Mouse (Mus musculus): ENCODE results near the gene Adora2a. TPM values are rescaled to one million over a fixed set of nuclear protein-coding genes. Genes with fewer than 3 reads are reported as not detected.
"Not testable (repeated sequence)": the region's sequence is repeated elsewhere in the genome, so short reads cannot be mapped to it uniquely, and the experiment has no call there.

The Adora2a gene
- total RNA-seq, 2 experiments from 2014 or later = 2.4 to 2.7 TPM

DNA sequence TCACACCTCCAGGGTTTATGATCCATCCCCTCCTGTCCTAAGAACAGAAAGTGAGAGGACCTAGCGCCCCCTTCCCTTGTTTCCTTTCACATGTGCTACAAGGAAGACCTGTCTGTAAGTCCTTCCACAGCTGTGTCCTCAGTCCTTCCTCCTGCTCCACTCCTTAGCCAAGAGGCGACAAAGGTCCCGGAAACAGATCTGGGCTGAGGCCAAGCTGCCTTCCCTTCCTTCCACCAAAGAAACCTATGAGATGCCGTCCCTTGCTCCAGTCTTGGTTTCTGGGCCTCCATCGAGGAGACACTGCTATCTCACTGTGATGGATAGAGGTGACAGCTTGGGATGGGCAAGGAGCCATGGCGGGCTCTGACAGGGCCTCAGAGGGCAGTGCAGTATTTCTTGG lies 18.4 kb downstream of the Adora2a start:
- H3K4me3 ChIP-seq = no peak overlapping the region
- no peak overlapping the region for H3K27ac ChIP-seq
- DNase-seq (ENCODE audit: low spot score in 2 of 2) = no peak
- no peak for TF ChIP-seq CTCF (conservative IDR thresholded peaks at IDR 0.05)

DNA sequence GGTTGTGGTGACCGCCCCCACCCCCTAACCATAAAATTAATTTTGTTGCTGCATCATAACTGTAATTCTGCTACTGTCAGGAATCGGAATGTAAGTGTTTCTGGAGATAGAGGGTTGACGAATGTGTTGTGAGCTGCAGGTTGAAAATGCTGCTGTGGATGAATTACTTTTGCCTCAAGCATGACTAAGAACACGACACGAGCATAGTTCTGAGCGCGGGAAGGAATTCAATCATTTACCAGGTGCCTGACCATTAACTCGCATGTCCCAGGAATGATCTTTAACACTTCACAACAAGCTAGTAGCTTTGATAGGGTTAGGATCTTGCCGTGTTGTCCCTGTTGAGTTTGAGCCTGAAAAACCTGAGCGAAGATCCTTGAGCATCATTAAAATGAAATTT lies 20.6 kb downstream of the Adora2a start:
- Histone ChIP-seq H3K27ac (no peak overlapping the region), H3K4me3 (no peak overlapping the region)
- TF ChIP-seq CTCF (conservative IDR thresholded peaks at IDR 0.05) = no peak
- no peak for DNase-seq (ENCODE audit: low spot score in 2 of 2)

- TF ChIP-seq CTCF (conservative IDR thresholded peaks at IDR 0.05) = no peak
- Histone ChIP-seq H3K27ac (no peak overlapping the region), H3K4me3 (no peak overlapping the region)
- no peak for DNase-seq (ENCODE audit: low spot score in 2 of 2)
Measured at GRCm38 (mm10) chr10:75338852-75339251, 22.2 kb downstream of the Adora2a start.

- H3K4me3 ChIP-seq = no peak overlapping the region
- H3K27ac ChIP-seq = no peak overlapping the region
- TF ChIP-seq CTCF (conservative IDR thresholded peaks at IDR 0.05) = no peak
Measured at GRCm38 (mm10) chr10:75339377-75339776, 22.7 kb downstream of the Adora2a start.

GRCm38 (mm10) chr10:75341936-75342335 lies 25.3 kb downstream of the Adora2a start:
- H3K27ac ChIP-seq = no peak overlapping the region
- TF ChIP-seq CTCF (conservative IDR thresholded peaks at IDR 0.05) = no peak
- no peak for DNase-seq (ENCODE audit: low spot score in 2 of 2)
- H3K4me3 ChIP-seq = no peak overlapping the region

More at GRCm38 (mm10) chr10:75339377-75339776, 22.7 kb downstream of the Adora2a start:
- DNase-seq (ENCODE audit: low spot score in 2 of 2) = no peak

GRCm38 (mm10) chr10:75344563-75344962 lies 27.9 kb downstream of the Adora2a start:
- H3K27ac ChIP-seq; H3K4me3 ChIP-seq; DNase-seq (ENCODE audit: low spot score in 2 of 2): not testable (repeated sequence)

DNA sequence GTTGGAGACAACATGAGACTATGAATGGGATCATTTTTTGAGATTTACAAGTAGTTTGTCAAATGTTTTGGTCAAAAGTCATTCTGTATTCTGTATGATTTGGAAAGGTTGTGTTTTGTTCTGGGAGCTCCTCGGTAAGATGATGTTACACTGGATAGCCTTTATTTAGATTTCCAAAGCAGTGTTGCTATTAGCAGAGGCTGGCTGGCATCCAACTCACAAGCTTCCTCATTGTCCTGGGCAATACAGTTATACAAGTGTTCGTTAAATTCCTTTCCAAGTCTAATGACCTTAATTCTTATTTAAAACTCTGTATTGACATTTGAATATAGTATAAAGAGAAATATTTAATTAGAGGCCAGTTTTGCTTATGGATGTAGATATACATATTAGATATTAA lies 28.6 kb downstream of the Adora2a start:
- no peak for TF ChIP-seq CTCF (conservative IDR thresholded peaks at IDR 0.05)
- Histone ChIP-seq H3K27ac (no peak overlapping the region), H3K4me3 (no peak overlapping the region)
- no peak for DNase-seq (ENCODE audit: low spot score in 2 of 2)

DNA sequence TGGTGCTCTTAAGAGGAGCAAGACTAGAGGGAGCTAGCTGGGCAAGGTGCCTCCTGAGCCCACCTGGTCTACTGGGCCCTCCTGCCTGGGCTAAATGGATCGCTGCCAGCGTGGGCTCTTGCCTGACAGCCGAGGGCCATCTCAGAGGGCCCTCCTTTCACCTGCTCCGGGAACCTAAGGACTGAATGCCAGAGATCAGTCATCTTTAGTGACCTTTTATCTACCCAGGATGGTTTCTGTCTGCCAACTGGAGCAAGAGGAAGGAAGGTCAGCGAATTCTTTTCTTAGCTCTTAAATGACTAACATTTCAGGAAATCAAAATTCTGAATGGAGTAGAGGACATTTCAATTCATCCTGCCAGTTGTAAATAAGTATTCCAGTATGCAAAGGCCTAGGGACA lies 33.9 kb downstream of the Adora2a start:
- TF ChIP-seq CTCF (conservative IDR thresholded peaks at IDR 0.05) = no peak
- no peak for DNase-seq (ENCODE audit: low spot score in 2 of 2)

DNA sequence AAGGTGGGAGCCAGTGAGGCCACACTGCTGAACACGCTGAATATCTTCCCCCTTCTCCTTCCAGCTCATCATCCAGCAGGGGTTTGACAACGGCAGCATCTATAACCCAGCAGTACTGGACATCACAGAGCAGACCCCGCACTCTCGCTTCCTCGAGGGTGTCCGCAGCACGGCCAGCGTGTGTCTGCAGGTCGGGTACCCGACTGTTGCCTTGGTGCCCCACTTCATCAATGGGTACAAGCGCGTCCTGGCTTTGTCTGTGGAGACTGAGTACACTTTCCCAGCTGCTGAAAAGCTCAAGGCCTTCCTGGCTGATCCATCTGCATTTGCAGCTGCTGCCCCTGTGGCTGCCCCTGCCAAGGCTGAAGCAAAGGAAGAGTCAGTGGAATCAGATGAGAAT lies 35.9 kb downstream of the Adora2a start:
- TF ChIP-seq CTCF (conservative IDR thresholded peaks at IDR 0.05) = no peak
- H3K4me3 ChIP-seq = no peak overlapping the region
- no peak for DNase-seq (ENCODE audit: low spot score in 2 of 2)
- no peak overlapping the region for H3K27ac ChIP-seq

More for the DNA sequence above, 33.9 kb downstream of the Adora2a start:
- Histone ChIP-seq H3K27ac (no peak overlapping the region), H3K4me3 (no peak overlapping the region)

DNA sequence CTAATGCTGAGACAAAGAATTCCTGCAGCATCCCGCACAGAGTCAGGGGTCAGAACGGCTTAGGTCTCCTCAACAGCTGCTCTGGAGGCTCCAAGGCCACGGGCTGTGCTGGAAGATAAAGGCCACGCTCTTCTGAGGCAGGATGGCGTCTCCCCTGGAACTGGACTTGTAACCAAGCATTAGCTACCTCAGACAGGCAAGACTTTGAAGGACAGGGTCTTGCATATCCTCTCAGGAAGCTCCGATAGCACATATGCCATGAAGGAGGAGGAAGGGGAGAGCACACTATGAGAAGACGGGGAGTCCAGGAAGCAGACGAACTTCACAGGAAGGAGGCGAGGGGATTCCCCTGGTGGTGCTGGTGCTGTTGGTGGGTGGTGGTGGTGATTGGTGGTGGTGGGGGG lies 37.2 kb downstream of the Adora2a start:
- H3K27ac ChIP-seq; DNase-seq (ENCODE audit: low spot score in 2 of 2); H3K4me3 ChIP-seq: not testable (repeated sequence)

GRCm38 (mm10) chr10:75355341-75355740 lies 38.7 kb downstream of the Adora2a start:
- TF ChIP-seq CTCF (conservative IDR thresholded peaks at IDR 0.05) = no peak
- no peak overlapping the region for H3K4me3 ChIP-seq
- H3K27ac ChIP-seq = no peak overlapping the region
- DNase-seq (ENCODE audit: low spot score in 2 of 2) = no peak

DNA sequence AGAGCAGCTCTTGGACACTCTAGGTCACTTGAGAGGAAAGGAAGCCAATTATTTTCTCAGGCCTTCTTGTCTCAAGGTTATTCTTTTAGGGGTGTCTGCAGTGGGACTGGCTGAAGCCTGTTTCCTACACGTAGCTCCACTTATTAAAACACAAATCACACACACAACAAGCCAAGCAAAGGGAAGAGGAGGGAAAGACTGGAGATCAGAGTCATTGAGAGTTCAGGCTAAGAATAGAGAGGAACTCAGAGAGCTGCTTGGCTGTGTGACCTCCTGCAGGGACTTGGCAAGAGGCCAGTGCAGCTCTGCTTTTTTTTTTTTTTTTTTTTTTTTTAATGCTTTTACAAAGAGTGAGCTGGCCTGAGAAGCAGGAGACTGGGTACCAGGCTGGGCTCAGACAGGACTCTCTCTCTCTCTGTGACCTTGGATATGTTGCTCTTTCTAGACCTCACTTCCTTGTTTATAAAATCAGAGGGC lies 47.6 kb downstream of the Adora2a start:
- not testable (repeated sequence) for DNase-seq (ENCODE audit: low spot score in 2 of 2); H3K4me3 ChIP-seq
- H3K27ac ChIP-seq = peak overlapping the region; percentile 58; the same call in 1 of the 2 replicates

DNA sequence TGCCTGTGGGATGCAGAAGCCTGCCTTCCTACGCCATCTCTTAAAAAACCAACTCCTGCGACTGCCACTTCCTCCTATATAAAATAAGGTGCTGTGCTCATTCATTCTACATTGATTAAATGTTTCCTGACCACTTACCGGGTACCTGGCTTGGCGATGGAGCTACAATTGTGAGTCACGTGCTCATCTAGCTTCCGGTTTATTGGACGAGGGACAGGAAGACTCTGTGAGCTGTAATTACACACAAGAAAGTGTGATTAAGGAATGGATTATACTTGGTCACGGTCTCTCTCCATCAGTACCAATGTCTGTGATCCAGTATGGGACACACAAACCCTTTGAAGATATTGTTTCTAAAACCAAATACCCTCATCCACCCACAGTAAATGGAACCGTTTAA lies 48.1 kb downstream of the Adora2a start:
- TF ChIP-seq CTCF (conservative IDR thresholded peaks at IDR 0.05) = no peak
- Histone ChIP-seq H3K27ac (peak overlapping the region; percentile 58; the same call in 1 of the 2 replicates), H3K4me3 (no peak overlapping the region)
- no peak for DNase-seq (ENCODE audit: low spot score in 2 of 2)

DNA sequence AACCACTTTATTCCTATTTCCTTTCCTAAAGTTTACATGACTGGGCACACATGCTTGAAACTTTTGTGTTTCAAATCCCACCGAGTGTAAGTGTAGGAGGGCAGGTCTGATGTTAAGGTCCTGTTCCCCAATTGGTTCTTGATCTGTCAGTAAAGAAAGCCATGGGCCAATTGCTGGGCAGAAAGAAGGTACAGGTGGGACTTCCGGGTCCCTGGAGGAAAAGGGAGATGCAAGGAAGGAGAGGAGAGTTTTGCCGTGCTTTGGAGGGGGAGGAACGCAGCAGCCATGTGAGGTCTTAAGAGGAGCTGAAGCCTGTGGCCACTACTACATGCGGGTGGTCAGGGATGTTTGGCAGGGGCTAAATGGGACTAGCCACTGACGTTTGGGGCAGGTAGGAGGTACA lies 48.6 kb downstream of the Adora2a start:
- no peak overlapping the region for H3K4me3 ChIP-seq
- TF ChIP-seq CTCF (conservative IDR thresholded peaks at IDR 0.05) = no peak
- no peak for DNase-seq (ENCODE audit: low spot score in 2 of 2)
- H3K27ac ChIP-seq = no peak overlapping the region; the same call in 1 of the 2 replicates

GRCm38 (mm10) chr10:75373655-75374351 lies 57.1 kb downstream of the Adora2a start:
- H3K27ac ChIP-seq = peak overlapping the region; percentile 40; the same call in 1 of the 2 replicates
- not testable (repeated sequence) for H3K4me3 ChIP-seq; DNase-seq (ENCODE audit: low spot score in 2 of 2)

Measured in layer of hippocampus, adult 2 months (tissue).